Mouse (Mus musculus) cerebellum, adult 9-10 months (tissue): ENCODE data around the gene Fbxo28.

Experiments used
- DNase-seq: peaks from one replicate; pipeline ENCODE4 v3.0.0; 2022

The Fbxo28 gene

DNA sequence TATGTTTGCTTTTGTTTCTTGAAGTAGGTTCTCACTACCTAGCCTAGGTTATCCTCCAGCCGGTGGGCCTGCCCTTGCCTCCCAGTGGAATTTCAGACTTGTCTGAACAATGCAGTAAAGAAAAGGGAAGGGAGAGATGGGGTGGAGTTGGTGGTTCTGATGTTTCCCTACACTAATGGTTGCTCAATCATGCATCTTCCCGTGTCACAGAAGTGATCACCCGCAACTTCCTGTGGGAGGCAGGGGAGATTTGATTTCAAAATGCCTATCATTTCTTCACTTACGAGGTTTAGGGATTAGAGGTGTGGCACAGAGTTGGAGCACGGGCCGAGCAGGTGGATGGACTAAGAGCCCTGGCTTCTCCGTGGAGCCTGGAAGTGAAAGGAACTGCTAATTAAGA lies 58.2 kb downstream of the Fbxo28 start:
- DNase-seq: peak; percentile 35

DNA sequence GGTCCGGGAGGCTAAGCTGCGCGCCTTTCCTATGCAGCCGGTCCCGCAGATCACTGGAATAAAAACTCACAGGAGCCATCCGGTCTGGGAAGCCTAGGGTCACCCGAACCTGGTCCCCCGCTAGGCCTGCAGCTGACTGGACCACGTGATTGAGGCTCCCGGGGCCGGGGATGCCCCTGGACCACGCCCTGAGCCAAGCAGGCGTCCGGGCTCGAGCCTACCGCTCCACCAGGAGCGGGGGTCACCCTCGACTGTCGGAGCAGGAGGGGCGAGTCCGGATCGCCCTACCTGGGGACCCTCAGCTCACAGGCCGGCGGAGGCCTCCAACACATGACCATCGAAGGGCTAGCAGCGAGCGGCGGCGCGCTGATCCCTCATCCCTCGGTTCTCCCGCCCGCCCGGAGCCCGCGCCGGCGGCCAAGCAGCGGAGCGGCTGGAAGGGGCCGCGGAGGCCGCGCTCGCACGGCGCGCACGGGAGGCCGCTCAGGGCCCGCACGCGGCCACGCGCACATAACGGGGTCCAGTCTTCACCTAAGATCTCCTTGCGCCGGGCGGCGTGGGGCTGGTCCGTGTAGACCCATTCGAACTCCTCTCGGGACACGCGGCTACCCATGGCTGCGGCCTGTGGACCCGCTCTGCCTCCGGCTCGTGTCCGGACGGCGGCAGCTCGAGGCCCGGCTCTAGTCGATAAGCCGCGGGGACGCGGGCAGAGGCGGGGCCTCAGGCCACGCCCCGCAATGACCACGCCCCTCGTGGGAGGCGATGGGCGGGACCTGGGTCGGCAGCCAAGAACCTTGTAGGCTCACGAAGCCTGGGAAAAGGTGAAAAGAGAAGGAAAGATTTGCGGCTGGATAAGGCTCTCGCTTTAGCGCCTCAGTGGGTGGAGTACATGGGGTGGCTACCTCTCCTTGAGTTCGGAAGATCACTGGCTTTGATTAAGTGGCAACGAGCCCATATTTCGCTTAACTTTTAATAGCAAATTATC lies 59.0 kb downstream of the Fbxo28 start, which contains the start of gene Degs1:
Gene Degs1 (minus strand): TSS at position 714 of the 985 bp plus-strand sequence.
- peak; percentile 97 for DNase-seq

DNA sequence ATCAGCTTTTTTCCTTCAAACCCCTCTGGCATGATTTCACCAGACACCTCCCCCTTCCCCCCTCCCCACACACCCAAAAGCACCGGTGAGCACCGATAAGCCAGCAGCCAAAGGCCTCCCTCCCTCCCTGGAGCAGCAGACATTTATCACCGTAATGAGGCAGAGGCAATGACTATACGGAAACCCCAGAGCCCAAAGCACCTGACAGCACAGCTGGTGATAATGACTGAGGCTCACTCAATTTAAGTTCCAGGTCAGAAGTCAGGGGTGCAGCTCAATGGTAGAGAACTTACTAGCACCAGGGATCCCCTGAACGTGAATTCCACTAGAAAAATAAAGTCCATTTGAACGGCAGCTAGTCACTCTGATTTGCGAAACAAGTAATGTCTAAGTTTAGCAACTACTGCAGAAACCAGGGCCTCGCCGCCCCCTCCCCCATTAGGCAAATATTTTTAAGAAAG lies 60.1 kb downstream of the Fbxo28 start:
- no peak for DNase-seq

DNA sequence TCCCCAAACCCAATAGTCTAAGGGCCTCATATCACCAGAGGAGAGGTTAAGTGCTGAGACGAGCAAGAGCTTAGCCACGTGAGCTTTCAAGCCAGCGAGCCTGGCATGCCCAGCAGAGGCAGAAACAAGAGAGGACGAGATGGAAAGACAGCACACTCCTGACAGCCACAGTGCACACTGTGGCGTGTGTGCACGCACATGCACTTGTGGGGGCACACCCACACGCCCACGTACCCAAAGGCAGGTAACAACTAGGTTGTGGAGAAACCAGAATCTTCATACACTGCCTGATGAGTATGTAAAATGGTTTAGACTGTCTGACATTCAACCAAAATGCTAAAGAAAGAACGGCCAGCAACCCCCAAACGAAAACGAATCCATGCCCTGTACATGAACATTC lies 60.9 kb downstream of the Fbxo28 start:
- no peak for DNase-seq

DNA sequence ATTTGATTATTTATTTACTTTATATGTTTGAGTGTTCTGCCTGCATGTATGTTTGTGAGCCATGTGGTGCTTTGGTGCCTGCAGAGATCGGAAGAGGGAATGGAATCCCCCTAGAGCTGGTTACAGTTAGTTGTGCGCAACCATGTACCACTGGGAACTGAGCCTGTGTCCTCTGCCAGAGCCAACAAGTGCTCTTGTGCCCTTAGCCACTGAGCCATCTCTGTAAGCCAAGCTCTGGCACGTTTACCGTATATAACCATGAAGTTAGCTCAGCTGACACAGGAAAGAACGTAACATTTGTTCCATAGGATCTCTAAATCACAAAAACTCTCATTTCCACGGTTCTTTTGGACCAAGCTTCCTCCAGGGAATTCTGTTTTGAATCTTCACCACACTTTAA lies 61.4 kb downstream of the Fbxo28 start:
- no peak for DNase-seq

DNA sequence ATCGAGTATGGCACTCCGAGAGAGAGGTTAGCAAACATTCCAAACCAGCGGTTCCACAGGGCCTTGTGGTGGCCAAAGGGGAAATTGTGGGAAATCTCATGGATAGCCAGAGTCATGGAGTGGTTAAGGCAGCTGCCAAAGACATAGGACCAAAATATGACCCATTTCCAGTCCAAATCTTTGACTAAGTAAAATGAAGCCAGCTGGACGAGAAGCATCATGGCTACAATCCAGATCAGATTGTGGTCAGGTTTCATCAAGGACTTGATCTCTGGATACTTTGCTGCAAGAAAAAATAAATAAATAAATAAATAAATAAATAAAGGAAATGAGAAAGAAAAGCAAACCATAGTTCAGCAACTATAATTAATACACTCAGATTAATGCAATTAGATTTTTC lies 62.0 kb downstream of the Fbxo28 start:
- DNase-seq: no peak

DNA sequence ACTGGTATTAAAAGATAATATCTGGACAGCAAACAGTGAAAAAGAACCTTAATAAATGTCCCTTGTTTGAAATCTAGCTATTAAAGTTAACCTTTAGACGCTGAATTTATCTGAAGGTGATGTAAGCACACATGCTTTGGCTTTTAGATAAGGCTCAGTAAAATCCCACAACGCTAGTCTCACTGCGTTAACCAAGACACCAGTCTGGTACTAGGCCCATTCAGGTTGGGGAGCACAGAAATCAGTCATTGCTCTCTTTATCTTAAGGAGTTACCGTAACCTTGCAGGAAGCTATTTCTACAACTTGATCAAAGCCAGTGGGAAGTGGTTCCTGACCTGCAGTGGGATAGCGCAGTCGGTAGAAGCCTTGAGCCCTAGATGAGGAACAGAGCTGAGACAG lies 66.3 kb downstream of the Fbxo28 start:
- DNase-seq: no peak

DNA sequence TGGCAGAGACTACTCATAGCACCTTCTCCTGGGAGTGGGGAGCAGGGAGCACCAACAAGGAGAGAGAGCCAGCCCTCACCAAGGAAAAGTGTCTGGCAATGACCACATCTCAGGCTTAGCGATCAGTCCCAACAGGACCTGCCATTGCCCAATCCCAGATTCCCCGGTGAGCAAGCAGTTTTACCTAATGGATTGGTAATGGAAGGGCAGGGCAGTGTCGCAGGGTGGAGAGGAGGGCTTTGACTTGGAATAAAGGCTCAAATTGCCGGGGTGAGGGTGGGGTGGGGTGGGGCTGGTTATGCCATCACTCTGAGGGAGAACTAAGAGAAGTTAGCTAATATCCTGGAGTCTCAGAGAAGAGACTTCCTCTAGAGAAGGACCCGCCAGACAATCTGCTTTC lies 69.8 kb downstream of the Fbxo28 start:
- no peak for DNase-seq

DNA sequence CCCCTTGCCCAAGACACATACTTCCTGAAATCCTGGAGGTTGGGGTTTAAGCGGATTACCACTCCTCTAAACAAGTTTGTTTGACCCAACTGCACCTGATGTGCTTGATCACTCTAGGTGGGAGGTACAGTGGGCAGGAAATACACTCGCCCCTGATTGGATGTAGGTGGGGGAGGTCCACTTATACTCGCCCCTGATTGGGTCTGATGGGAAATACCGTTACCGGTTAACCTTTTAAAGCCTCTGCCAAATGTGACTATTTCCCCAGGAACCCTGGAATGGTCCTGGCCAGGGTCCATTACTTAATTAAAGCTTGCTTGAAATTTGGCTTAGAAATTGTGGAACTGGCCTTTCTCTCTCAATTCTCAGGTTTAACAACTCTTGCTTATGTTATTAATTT lies 70.3 kb downstream of the Fbxo28 start:
- DNase-seq: no peak

DNA sequence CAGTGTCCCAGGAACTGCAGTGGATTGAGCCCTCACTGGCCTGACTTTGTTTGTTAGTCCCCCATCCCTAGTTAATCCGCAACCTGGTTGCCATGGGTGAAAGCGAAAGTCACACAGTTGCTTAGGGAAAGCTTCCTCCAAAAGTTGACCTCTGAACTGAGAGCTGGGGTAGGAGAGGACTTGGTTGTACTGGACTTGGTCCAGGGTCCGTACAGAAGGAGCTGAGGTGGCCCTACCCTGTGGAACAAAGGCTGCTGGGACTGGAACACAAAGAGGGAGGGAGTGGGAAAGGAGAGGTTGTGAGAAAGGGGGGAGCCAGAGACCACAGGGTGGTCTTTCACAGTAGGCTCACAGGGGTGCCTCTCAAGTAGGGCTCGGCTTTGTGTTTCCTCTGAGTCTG lies 73.1 kb downstream of the Fbxo28 start:
- DNase-seq: no peak

DNA sequence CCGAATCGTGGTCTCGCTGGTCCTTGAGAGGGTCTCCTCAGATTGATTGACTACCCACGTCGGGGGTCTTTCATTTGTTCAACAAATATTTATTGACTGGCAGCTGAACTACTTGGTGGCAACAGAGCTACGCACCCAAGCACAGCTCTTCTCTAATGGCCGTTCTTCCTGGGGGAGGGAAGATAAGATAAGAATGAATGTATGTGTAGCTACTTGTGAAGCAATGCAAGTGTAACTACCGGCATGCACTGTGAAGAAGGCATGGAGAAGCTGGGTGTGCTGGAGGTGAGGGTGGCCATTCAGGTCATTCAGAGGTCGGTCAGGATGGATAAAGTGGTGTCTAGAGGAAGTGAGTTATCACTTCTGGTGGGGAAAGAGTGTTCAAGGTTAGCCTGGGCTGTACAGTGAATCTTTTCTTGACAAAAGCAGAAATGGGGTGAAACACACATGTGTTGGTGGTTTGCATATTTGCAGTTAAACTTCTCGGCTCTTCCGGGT lies 75.4 kb downstream of the Fbxo28 start:
- no peak for DNase-seq
